Mouse (Mus musculus): Measurements from ENCODE around the gene Gpatch4. TPM values are rescaled to one million over a fixed set of nuclear protein-coding genes. Genes with fewer than 3 reads are reported as not detected.
A peak's percentile ranks its signal among the peaks of the same experiment; 100 is the strongest.

The Gpatch4 gene
- polyA plus RNA-seq, 1 experiment: not detected

GRCm38 (mm10) chr3:88000816-88001595 lies 41.9 kb upstream of the Gpatch4 start:
- Histone ChIP-seq H3K27ac (ENCODE audit: insufficient read depth, low read depth, low read length) (0 out of 2 replicates have a peak overlapping the region, but pooled peaks have one; percentile 14), H3K4me3 (ENCODE audit: insufficient read depth, low read depth, low read length) (peak overlapping the region; percentile 64), H3K4me1 (ENCODE audit: control insufficient read depth, insufficient read depth, low read length) (peaks cover 45% of the 10 kb centered on the region)
- TF ChIP-seq CTCF (IDR thresholded peaks at IDR 0.05; ENCODE audit: insufficient read depth, low read depth, low read length): no peak
- TF ChIP-seq POLR2A (IDR thresholded peaks at IDR 0.05; ENCODE audit: insufficient read depth, low read depth, low read length): no peak
- WGBS: 30% methylated on average over 11 of the region's 11 CpGs

DNA sequence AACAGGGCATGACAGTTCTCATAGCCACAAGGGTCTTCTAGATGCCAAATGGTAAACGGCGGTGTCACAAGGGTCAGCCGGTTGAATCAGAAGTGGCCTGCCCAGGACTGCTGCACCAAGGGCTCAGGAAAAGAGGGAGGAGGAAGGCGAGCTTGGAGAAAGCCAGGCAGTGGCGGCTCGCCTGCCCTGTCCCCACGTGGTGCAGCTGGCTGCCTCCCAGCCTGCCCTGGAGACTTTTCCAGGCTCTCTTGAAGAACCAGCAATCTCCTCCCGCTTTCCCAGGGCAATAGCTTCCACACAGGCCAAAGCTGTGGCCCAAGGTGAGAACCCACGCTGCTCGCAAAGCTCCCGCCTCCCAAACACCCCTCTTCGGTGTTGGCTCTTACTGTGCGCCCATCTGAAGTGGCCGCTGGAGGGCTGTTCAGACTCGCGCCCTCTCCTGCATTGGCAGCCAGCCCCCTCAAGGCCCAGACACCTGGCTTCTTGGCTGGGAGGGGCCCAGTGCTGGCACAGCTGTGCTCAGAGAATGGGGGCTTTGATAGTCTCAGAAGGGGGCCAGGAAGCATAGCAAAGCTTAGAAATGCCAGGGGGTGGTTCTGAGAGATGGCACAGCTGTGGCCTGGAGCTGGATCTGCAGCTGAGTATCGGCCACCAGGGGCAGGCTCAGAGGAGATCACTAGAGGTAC lies 40.5 kb upstream of the Gpatch4 start:
- no peak overlapping the region for H3K27ac ChIP-seq (ENCODE audit: insufficient read depth, low read depth, low read length)
- no peak overlapping the region for H3K4me3 ChIP-seq (ENCODE audit: insufficient read depth, low read depth, low read length)
- TF ChIP-seq POLR2A (IDR thresholded peaks at IDR 0.05; ENCODE audit: insufficient read depth, low read depth, low read length) (no peak), CTCF (IDR thresholded peaks at IDR 0.05; ENCODE audit: insufficient read depth, low read depth, low read length) (no peak)
- peaks cover 31% of the 10 kb centered on the region for H3K4me1 ChIP-seq (ENCODE audit: control insufficient read depth, insufficient read depth, low read length)
- WGBS: 9% methylated on average over 17 of the region's 17 CpGs

GRCm38 (mm10) chr3:88005822-88006786 lies 36.8 kb upstream of the Gpatch4 start:
- Histone ChIP-seq H3K4me1 (ENCODE audit: control insufficient read depth, insufficient read depth, low read length) (peaks cover 15% of the 10 kb centered on the region), H3K27ac (ENCODE audit: insufficient read depth, low read depth, low read length) (no peak overlapping the region), H3K4me3 (ENCODE audit: insufficient read depth, low read depth, low read length) (no peak overlapping the region)
- TF ChIP-seq CTCF (IDR thresholded peaks at IDR 0.05; ENCODE audit: insufficient read depth, low read depth, low read length): no peak
- TF ChIP-seq POLR2A (IDR thresholded peaks at IDR 0.05; ENCODE audit: insufficient read depth, low read depth, low read length): no peak
- 83% methylated on average over 18 of the region's 18 CpGs for WGBS

GRCm38 (mm10) chr3:88010634-88011265 lies 32.2 kb upstream of the Gpatch4 start:
- no peaks in the 10 kb centered on the region for H3K4me1 ChIP-seq (ENCODE audit: control insufficient read depth, insufficient read depth, low read length)
- H3K4me3 ChIP-seq (ENCODE audit: insufficient read depth, low read depth, low read length): no peak overlapping the region
- no peak overlapping the region for H3K27ac ChIP-seq (ENCODE audit: insufficient read depth, low read depth, low read length)
- WGBS: 13% methylated on average over 6 of the region's 6 CpGs
- no peak for TF ChIP-seq CTCF (IDR thresholded peaks at IDR 0.05; ENCODE audit: insufficient read depth, low read depth, low read length)
- TF ChIP-seq POLR2A (IDR thresholded peaks at IDR 0.05; ENCODE audit: insufficient read depth, low read depth, low read length): no peak

DNA sequence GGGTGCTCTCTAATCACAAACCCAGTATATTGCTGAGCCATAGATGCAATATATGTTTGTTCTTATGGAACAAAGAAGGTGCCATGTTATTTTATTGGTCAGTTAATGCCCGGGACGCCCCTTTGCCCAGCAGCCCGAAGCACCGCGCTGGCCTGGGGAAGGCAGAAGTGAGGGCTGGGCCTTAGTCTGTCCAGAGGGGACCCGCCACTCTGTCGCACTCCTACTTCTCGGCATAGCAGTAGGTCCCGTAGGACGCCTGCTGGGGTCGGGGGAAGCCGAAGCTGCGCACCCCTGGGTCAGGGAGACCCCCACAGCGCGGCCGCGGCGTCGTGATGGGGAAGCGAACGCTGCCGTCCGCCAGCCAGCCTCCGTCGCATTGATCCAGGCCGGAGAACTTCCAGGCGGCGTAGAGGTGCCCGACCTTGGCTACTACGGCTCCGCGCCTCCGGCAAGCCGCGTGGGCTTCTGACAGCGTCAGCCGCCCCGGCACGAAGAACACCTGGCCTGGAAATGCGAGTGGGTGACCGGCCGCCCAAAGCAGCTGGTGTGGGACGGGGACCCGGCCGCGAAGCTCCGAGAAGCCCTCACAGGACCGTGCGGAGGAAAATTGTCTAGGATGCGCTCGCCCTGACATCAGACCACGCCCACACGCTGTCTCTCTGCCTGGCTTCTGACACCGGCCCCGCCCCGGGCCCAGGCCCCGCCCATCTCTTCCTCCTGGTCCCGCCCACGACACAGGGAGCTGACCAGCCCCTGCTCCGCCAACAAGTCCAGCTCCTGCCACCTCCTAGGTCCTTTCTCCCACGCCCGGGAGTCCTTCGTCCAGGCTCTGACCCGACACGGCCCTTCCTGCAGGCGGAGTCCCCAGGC lies 20.4 kb upstream of the Gpatch4 start:
- Histone ChIP-seq H3K4me1 (ENCODE audit: control insufficient read depth, insufficient read depth, low read length) (peaks cover 17% of the 10 kb centered on the region), H3K4me3 (ENCODE audit: insufficient read depth, low read depth, low read length) (peak overlapping the region; percentile 53), H3K27ac (ENCODE audit: insufficient read depth, low read depth, low read length) (no peak overlapping the region)
- no peak for TF ChIP-seq CTCF (IDR thresholded peaks at IDR 0.05; ENCODE audit: insufficient read depth, low read depth, low read length)
- TF ChIP-seq POLR2A (IDR thresholded peaks at IDR 0.05; ENCODE audit: insufficient read depth, low read depth, low read length): no peak
- 4% methylated on average over 66 of the region's 66 CpGs for WGBS

DNA sequence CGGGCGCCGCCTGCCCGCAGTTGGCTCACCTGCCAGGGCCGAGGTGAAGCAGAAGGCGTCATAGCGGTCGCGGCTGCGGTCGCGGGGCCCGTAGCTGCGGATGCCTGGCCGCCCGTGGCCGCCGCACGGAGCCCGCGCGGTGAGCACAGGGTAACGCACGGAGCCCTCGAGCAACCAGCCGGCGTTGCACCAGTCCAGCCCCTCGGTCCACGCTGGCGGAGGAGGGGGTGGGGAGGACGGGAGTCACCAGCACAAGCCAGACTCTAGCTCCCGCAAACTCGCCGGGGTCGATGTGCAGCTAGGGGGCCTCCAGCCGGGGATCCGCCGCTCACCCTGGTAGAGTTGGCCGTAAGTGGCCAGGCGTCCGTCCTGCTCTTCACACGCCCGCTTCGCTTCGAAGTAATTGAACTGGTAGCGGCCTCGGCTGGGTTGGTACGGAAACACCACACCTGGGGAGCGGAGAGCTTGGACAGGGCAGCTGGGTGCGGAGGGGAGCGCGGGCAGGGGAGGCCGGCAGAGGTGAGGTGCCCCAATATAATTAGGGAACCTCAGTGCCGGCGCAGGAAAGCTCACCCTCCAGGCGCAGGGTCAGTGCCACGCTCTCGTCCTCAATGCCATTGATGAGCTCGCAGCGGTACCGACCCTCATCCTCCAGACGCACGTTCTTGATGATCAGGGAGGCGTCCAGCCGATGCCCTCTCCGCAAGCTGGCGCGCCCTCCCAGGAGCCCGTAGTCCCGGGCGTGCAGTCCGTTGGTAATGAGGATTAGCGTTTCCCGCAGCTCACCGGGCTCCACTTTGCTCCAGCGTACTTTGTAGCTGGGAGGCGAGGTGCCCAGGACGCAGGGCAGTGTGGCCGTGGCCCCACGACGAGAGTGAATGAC lies 19.5 kb upstream of the Gpatch4 start:
- Histone ChIP-seq H3K4me3 (ENCODE audit: insufficient read depth, low read depth, low read length) (peak overlapping the region; percentile 53), H3K27ac (ENCODE audit: insufficient read depth, low read depth, low read length) (no peak overlapping the region), H3K4me1 (ENCODE audit: control insufficient read depth, insufficient read depth, low read length) (peaks cover 17% of the 10 kb centered on the region)
- WGBS: 1% methylated on average over 81 of the region's 81 CpGs
- TF ChIP-seq POLR2A (IDR thresholded peaks at IDR 0.05; ENCODE audit: insufficient read depth, low read depth, low read length): no peak
- TF ChIP-seq CTCF (IDR thresholded peaks at IDR 0.05; ENCODE audit: insufficient read depth, low read depth, low read length): no peak

- Histone ChIP-seq H3K27ac (ENCODE audit: insufficient read depth, low read depth, low read length) (no peak overlapping the region), H3K4me3 (ENCODE audit: insufficient read depth, low read depth, low read length) (no peak overlapping the region), H3K4me1 (ENCODE audit: control insufficient read depth, insufficient read depth, low read length) (peaks cover 21% of the 10 kb centered on the region)
- TF ChIP-seq POLR2A (IDR thresholded peaks at IDR 0.05; ENCODE audit: insufficient read depth, low read depth, low read length): no peak
- TF ChIP-seq CTCF (IDR thresholded peaks at IDR 0.05; ENCODE audit: insufficient read depth, low read depth, low read length): no peak
- whole genome bisulfite sequencing: 68% methylated on average over 7 of the region's 7 CpGs
Measured at GRCm38 (mm10) chr3:88026823-88027222, 16.1 kb upstream of the Gpatch4 start.

Measured in olfactory bulb, adult 2 months (tissue).